Mouse (Mus musculus): ENCODE data around the gene Col25a1. TPM values are rescaled to one million over a fixed set of nuclear protein-coding genes. Genes with fewer than 3 reads are reported as not detected.

Col25a1 gene
- polyA plus RNA-seq, 2 experiments: 14.2 to 15.3 TPM

DNA sequence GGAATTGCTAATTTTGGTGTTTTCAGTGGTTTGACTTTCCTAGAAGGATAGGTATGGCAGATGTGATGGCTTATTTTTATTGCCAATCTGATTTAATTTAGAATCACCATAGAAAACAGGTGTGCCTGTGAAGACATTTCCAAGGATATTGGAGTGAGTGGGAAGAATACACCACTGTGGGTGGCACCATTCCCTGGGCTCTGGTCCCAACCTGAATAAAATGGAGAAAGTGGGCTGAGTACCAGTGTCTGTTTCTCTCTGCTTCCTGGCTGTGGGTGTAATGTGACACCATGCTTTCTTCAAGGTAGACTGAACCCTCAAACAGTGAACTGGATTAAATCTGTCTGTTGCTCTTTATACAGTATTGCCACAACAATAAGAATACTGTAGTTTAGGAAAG lies 265.3 kb downstream of the Col25a1 start:
- H3K9ac ChIP-seq (ENCODE audit: low read depth, low read length, severe bottlenecking): no peak overlapping the region
- no peak overlapping the region for H3K4me3 ChIP-seq (replicated peaks; ENCODE audit: low read length)
- H3K4me1 ChIP-seq (ENCODE audit: control insufficient read depth, insufficient read depth, low read length): peaks cover 10% of the 10 kb centered on the region
- no peak overlapping the region for H3K4me2 ChIP-seq (replicated peaks; ENCODE audit: low read depth, low read length, severe bottlenecking)
- no peak for TF ChIP-seq POLR2A (IDR thresholded peaks at IDR 0.05; ENCODE audit: borderline replicate concordance, extremely low read depth, insufficient read depth, insufficient read length)
- no peak for DNase-seq (ENCODE audit: low spot score)
- no peaks in the 10 kb centered on the region for H3K27me3 ChIP-seq (ENCODE audit: control insufficient read depth, insufficient read depth, low read length)
- no peak overlapping the region for H3K27ac ChIP-seq (replicated peaks; ENCODE audit: low read depth, low read length)
- no peaks in the 10 kb centered on the region for H3K9me3 ChIP-seq (ENCODE audit: control insufficient read depth, low read length)
- ATAC-seq (ENCODE audit: low FRiP score, low read depth): no peak
- no peaks in the 10 kb centered on the region for H3K36me3 ChIP-seq (ENCODE audit: control insufficient read depth, insufficient read depth, low read length)

- WGBS: 12% methylated on average over 13 of the region's 13 CpGs
- peak overlapping the region; percentile 16 for H3K4me2 ChIP-seq (replicated peaks; ENCODE audit: low read depth, low read length, severe bottlenecking)
Measured at GRCm38 (mm10) chr3:130400716-130401559, 269.6 kb downstream of the Col25a1 start.

GRCm38 (mm10) chr3:130401560-130401852 lies 270.2 kb downstream of the Col25a1 start:
- H3K36me3 ChIP-seq (ENCODE audit: control insufficient read depth, insufficient read depth, low read length): no peaks in the 10 kb centered on the region
- H3K4me1 ChIP-seq (ENCODE audit: control insufficient read depth, insufficient read depth, low read length): peaks cover 12% of the 10 kb centered on the region
- H3K4me3 ChIP-seq (replicated peaks; ENCODE audit: low read length): no peak overlapping the region
- no peak for TF ChIP-seq POLR2A (IDR thresholded peaks at IDR 0.05; ENCODE audit: borderline replicate concordance, extremely low read depth, insufficient read depth, insufficient read length)
- no peak for ATAC-seq (ENCODE audit: low FRiP score, low read depth)
- H3K9me3 ChIP-seq (ENCODE audit: control insufficient read depth, low read length): no peaks in the 10 kb centered on the region
- H3K4me2 ChIP-seq (replicated peaks; ENCODE audit: low read depth, low read length, severe bottlenecking): 0 out of 2 replicates have a peak overlapping the region, but pooled peaks have one; percentile 16
- WGBS: 12% methylated on average over 1 of the region's 1 CpGs
- no peaks in the 10 kb centered on the region for H3K27me3 ChIP-seq (ENCODE audit: control insufficient read depth, insufficient read depth, low read length)
- no peak overlapping the region for H3K9ac ChIP-seq (ENCODE audit: low read depth, low read length, severe bottlenecking)
- H3K27ac ChIP-seq (replicated peaks; ENCODE audit: low read depth, low read length): no peak overlapping the region
- DNase-seq (ENCODE audit: low spot score): no peak

More at GRCm38 (mm10) chr3:130400716-130401559, 269.6 kb downstream of the Col25a1 start:
- Histone ChIP-seq H3K36me3 (ENCODE audit: control insufficient read depth, insufficient read depth, low read length) (no peaks in the 10 kb centered on the region), H3K9ac (ENCODE audit: low read depth, low read length, severe bottlenecking) (no peak overlapping the region), H3K9me3 (ENCODE audit: control insufficient read depth, low read length) (no peaks in the 10 kb centered on the region), H3K27me3 (ENCODE audit: control insufficient read depth, insufficient read depth, low read length) (no peaks in the 10 kb centered on the region), H3K4me1 (ENCODE audit: control insufficient read depth, insufficient read depth, low read length) (peaks cover 12% of the 10 kb centered on the region), H3K4me3 (replicated peaks; ENCODE audit: low read length) (no peak overlapping the region), H3K27ac (replicated peaks; ENCODE audit: low read depth, low read length) (no peak overlapping the region)
- ATAC-seq (ENCODE audit: low FRiP score, low read depth) (peak; percentile 41), DNase-seq (ENCODE audit: low spot score) (peak; percentile 35)
- no peak for TF ChIP-seq POLR2A (IDR thresholded peaks at IDR 0.05; ENCODE audit: borderline replicate concordance, extremely low read depth, insufficient read depth, insufficient read length)

GRCm38 (mm10) chr3:130404525-130405409 lies 273.5 kb downstream of the Col25a1 start:
- WGBS: 63% methylated on average over 8 of the region's 8 CpGs
- H3K9me3 ChIP-seq (ENCODE audit: control insufficient read depth, low read length): no peaks in the 10 kb centered on the region
- H3K4me1 ChIP-seq (ENCODE audit: control insufficient read depth, insufficient read depth, low read length): peaks cover 12% of the 10 kb centered on the region
- no peak overlapping the region for H3K27ac ChIP-seq (replicated peaks; ENCODE audit: low read depth, low read length)
- no peak for ATAC-seq (ENCODE audit: low FRiP score, low read depth)
- no peak overlapping the region for H3K4me2 ChIP-seq (replicated peaks; ENCODE audit: low read depth, low read length, severe bottlenecking)
- no peak for TF ChIP-seq POLR2A (IDR thresholded peaks at IDR 0.05; ENCODE audit: borderline replicate concordance, extremely low read depth, insufficient read depth, insufficient read length)
- H3K36me3 ChIP-seq (ENCODE audit: control insufficient read depth, insufficient read depth, low read length): no peaks in the 10 kb centered on the region
- DNase-seq (ENCODE audit: low spot score): no peak
- H3K27me3 ChIP-seq (ENCODE audit: control insufficient read depth, insufficient read depth, low read length): no peaks in the 10 kb centered on the region
- no peak overlapping the region for H3K9ac ChIP-seq (ENCODE audit: low read depth, low read length, severe bottlenecking)
- H3K4me3 ChIP-seq (replicated peaks; ENCODE audit: low read length): no peak overlapping the region

- DNase-seq (ENCODE audit: low spot score) (no peak), ATAC-seq (ENCODE audit: low FRiP score, low read depth) (no peak)
- 43% methylated on average over 6 of the region's 6 CpGs for WGBS
- H3K9ac ChIP-seq (ENCODE audit: low read depth, low read length, severe bottlenecking): no peak overlapping the region
- no peaks in the 10 kb centered on the region for H3K27me3 ChIP-seq (ENCODE audit: control insufficient read depth, insufficient read depth, low read length)
- no peaks in the 10 kb centered on the region for H3K9me3 ChIP-seq (ENCODE audit: control insufficient read depth, low read length)
- H3K36me3 ChIP-seq (ENCODE audit: control insufficient read depth, insufficient read depth, low read length): no peaks in the 10 kb centered on the region
- H3K4me3 ChIP-seq (replicated peaks; ENCODE audit: low read length): no peak overlapping the region
- TF ChIP-seq POLR2A (IDR thresholded peaks at IDR 0.05; ENCODE audit: borderline replicate concordance, extremely low read depth, insufficient read depth, insufficient read length): no peak
- no peaks in the 10 kb centered on the region for H3K4me1 ChIP-seq (ENCODE audit: control insufficient read depth, insufficient read depth, low read length)
- no peak overlapping the region for H3K4me2 ChIP-seq (replicated peaks; ENCODE audit: low read depth, low read length, severe bottlenecking)
- H3K27ac ChIP-seq (replicated peaks; ENCODE audit: low read depth, low read length): no peak overlapping the region
Measured at GRCm38 (mm10) chr3:130407201-130407600, 275.9 kb downstream of the Col25a1 start.
